Mouse (Mus musculus) olfactory bulb, adult 2 months (tissue): Measurements from ENCODE around the gene Spsb2. TPM values are rescaled to one million over a fixed set of nuclear protein-coding genes. Genes with fewer than 3 reads are reported as not detected.
A peak's percentile ranks its signal among the peaks of the same experiment; 100 is the strongest.

ENCODE experiments used
- H3K27ac ChIP-seq: fragments of 200-500 bp; 2 replicates; pipeline ENCODE4 v1.5.1; 2012; ENCODE audit warnings: low read depth, low read length; ENCODE audit not compliant: insufficient read depth
- H3K4me1 ChIP-seq: fragments of 200-500 bp; 2 replicates; pipeline ENCODE4 v1.6.1; 2012; ENCODE audit warnings: low read length; ENCODE audit not compliant: control insufficient read depth, insufficient read depth
- H3K4me3 ChIP-seq: fragments of 200-500 bp; 2 replicates; pipeline ENCODE4 v1.5.1; 2012; ENCODE audit warnings: mild to moderate bottlenecking, low read depth, low read length, moderate library complexity; ENCODE audit not compliant: insufficient read depth
- CTCF ChIP-seq: fragments of 200-500 bp; IDR thresholded peaks from 2 replicates; pipeline ENCODE4 v1.5.1; 2012; ENCODE audit warnings: low read depth, mild to moderate bottlenecking, low read length, moderate library complexity; ENCODE audit not compliant: insufficient read depth
- POLR2A ChIP-seq: fragments of 200-500 bp; IDR thresholded peaks from 2 replicates; pipeline ENCODE4 v1.6.1; 2012; ENCODE audit warnings: mild to moderate bottlenecking, low read depth, low read length, moderate library complexity; ENCODE audit not compliant: insufficient read depth
- WGBS: fragments of 180-500 bp; shearing (Covaris S2); methylation state at CpG from one replicate; pipeline ENCODE4 v1.1.7; 2018; 5-methylcytosine and 5-hydroxymethylcytosine counted together
- polyA plus RNA-seq: library from polyadenylated mRNA; stranded (reverse); fragments of >200 nt; gene quantifications from 2 replicates; pipeline ENCODE4 v1.2.4, GENCODE M21; 2012; ENCODE audit warnings: low replicate concordance; ENCODE audit not compliant: missing spikeins, insufficient read depth, insufficient read length

The Spsb2 gene
- polyA plus RNA-seq, 1 experiment = not detected

DNA sequence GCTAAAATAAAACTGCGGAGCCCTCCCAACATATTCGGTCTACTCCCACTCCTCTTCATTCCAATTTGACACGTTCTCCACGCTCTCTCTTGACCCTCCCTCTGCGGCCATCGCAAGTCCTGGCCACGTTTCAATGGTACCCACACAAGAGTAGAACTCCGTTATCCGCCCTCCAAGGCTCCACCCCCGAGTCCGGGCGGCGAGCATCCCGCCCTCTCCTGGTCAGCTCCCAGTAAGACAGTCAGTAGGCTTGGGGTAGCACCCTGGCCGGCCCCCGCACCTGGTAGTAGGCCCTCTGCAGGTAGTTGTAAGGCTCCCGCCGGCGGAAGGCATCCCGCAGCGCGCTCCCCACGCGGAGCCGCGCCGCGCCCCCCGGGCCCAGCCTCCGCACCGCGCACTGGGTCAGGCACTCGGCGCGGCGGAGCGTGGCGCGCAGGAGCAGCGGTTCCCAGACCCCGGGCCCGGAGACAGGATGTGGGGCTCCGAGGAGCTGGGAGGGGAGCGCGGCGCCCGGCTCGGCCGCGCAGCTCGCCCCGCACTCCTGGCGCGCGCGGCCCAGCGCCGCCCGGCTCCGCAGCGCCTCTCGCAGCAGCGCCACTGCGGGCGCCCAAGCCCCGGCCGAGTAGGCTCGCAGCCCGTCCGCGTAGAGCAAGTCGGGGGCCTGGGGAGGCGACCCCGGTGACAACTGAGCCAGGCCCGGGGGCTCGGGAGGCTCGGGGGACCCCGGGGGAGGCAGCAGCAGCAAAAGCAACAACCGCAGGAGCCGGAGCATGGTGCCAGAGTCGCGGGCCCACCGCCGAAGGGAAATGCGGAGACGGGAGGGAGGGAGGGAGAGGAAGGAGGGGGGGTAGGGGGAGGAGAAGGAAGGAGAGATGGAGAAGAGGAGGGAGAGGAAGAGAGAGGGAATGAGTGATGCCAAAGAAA is 48.7 kb downstream of the Spsb2 start, which contains the start of gene P3h3:
P3h3 (minus strand) TSS at position 837 of the 924 bp plus-strand sequence.
- TF ChIP-seq CTCF = peak; percentile 78
- peak; percentile 62 for TF ChIP-seq POLR2A
- WGBS = under 1% methylated on average over 86 of the region's 86 CpGs
- Histone ChIP-seq H3K4me1 (peaks cover 52% of the 10 kb centered on the region), H3K4me3 (peak within 1 kb of the TSS; percentile 61), H3K27ac (peak within 1 kb of the TSS; percentile 78)

DNA sequence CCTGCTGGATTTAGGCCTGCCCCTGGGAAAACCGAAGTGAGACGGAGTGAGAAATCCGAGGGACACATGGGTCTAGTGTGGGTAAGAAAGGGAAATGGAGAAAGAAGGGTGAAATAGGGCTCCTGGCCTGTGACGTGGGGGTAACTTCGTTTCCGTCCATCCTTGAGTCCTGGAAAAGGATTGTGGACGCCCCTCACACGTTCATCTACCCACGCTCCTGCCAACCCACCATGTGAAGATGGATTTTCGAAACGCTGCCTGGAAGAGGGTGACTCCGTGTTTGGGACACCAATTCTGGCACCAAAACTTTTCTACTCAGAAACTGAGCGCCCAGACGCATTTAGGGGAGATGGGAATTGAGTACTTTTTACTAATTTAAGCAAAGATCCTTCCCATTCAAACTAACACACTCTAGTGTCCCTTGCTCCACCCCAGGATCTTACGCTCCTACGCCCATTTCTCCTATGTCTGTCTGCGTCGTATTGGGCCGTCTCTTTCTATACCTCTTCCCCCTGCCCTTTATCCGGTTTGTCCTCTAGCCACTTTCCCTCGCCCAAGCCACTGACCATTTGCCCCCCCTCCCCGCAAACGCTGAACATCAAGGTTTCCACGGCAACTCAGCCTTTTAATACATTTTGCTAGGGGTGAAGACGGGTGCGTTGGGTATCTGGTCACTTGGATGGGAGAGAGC is 49.5 kb downstream of the Spsb2 start:
- Histone ChIP-seq H3K4me1 (peaks cover 52% of the 10 kb centered on the region), H3K27ac (no peak overlapping the region), H3K4me3 (peak overlapping the region; percentile 61)
- no peak for TF ChIP-seq CTCF
- no peak for TF ChIP-seq POLR2A
- 16% methylated on average over 26 of the region's 26 CpGs for WGBS

DNA sequence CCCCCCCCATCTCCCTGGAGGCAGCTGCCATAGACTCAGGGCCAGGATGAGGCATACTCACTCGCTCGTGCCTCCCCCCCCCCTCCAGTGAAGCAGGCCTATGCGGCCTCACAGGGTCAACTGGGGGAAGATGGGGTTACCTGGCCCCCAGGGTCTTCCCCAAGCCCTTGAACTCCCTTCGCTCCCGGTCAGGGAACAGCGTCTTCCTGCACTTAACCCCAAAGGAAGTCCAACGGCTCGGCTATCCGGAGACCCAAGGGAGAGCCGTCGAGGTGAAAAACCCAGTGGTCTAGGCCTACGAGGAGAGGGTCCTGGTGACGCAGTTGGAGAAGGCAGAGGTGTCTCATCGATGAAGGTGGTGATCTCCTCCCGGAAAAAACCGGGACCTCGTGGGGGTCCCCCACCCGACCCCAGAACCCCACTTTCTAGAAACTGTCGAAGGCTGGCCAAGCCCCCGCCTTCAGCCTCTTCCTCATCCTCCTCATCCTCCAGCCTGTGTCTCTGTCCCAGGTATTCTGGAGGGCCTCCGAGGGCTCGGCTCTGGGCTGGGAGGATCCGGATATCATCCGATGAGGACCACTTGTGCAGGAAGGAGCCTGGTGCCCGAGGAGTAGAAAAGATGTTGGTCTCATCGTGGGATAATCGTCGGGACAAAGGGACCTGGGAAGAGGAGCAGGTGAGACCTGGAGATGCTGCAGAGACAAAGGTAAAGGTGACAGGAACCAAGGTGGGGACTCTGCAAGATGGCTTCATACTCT is 50.3 kb downstream of the Spsb2 start:
- Histone ChIP-seq H3K27ac (no peak overlapping the region), H3K4me1 (peaks cover 52% of the 10 kb centered on the region), H3K4me3 (no peak overlapping the region)
- whole genome bisulfite sequencing = 77% methylated on average over 28 of the region's 28 CpGs
- TF ChIP-seq POLR2A (no peak), CTCF (no peak)

DNA sequence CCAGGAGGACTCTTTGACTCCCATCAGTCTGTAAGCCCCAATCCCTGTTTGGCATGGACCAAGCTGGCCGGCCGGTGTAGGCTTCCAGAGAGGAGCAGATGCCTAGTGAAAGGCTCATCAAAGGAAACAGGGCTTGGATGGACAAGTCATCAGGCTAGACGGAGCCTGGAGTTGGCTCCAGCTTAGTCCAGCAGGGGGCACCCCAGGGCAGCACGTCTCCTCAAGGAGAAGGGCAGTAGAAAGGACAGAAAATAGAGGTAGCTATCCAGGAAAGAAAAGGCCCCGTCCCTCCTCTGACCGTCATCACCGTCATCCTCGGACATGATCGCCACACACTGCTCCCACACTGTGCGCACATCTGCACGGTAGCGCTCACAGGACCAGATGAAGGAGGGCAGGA is 51.3 kb downstream of the Spsb2 start:
- H3K27ac ChIP-seq = peak overlapping the region; percentile 76
- peaks cover 53% of the 10 kb centered on the region for H3K4me1 ChIP-seq
- peak overlapping the region; percentile 15 for H3K4me3 ChIP-seq

More for the DNA sequence above, 51.3 kb downstream of the Spsb2 start:
- WGBS = 5% methylated on average over 12 of the region's 12 CpGs
- TF ChIP-seq POLR2A = no peak
- peak; percentile 80 for TF ChIP-seq CTCF

Other genes starting within 250 kb of the Spsb2 start
- not detected in 2 replicates for gene C1rb, start 238.4 kb upstream of the Spsb2 start, polyA plus RNA-seq
- gene C1s2, start 172.6 kb upstream of the Spsb2 start, polyA plus RNA-seq = not detected in 2 replicates
- gene Lpcat3, start 145.6 kb upstream of the Spsb2 start, polyA plus RNA-seq = not detected in 2 replicates
- not detected in 2 replicates for gene Emg1, start 96.5 kb upstream of the Spsb2 start, polyA plus RNA-seq
- not detected in 2 replicates for gene Phb2, start 96.3 kb upstream of the Spsb2 start, polyA plus RNA-seq
- not detected in 2 replicates for gene Ptpn6, start 69.9 kb upstream of the Spsb2 start, polyA plus RNA-seq
- gene Grcc10, start 67.3 kb upstream of the Spsb2 start, polyA plus RNA-seq = 1,072 TPM in 1 of 2 replicates, not detected in the other
- not detected in 2 replicates for gene Gm45234, start 52.6 kb upstream of the Spsb2 start, polyA plus RNA-seq
- gene Atn1, start 52.1 kb upstream of the Spsb2 start, polyA plus RNA-seq = not detected in 2 replicates
- gene Eno2, start 39.0 kb upstream of the Spsb2 start, polyA plus RNA-seq = 916 and 939 TPM in 2 replicates
- not detected in 2 replicates for gene Lrrc23, start 28.9 kb upstream of the Spsb2 start, polyA plus RNA-seq
- 644 TPM in 1 of 2 replicates, not detected in the other for gene Tpi1, start 5.6 kb downstream of the Spsb2 start, polyA plus RNA-seq
- gene Usp5, start 20.8 kb downstream of the Spsb2 start, polyA plus RNA-seq = 225 TPM in 1 of 2 replicates, not detected in the other
- not detected in 2 replicates for gene Cdca3, start 20.9 kb downstream of the Spsb2 start, polyA plus RNA-seq
- not detected in 2 replicates for gene Gnb3, start 31.6 kb downstream of the Spsb2 start, polyA plus RNA-seq
- not detected in 2 replicates for gene P3h3, start 49.1 kb downstream of the Spsb2 start, polyA plus RNA-seq
- not detected in 2 replicates for gene Gpr162, start 55.3 kb downstream of the Spsb2 start, polyA plus RNA-seq
- gene Cd4, start 79.6 kb downstream of the Spsb2 start, polyA plus RNA-seq = 395 and 682 TPM in 2 replicates
- gene Lag3, start 103.0 kb downstream of the Spsb2 start, polyA plus RNA-seq = not detected in 2 replicates
- not detected in 2 replicates for gene Ptms, start 111.4 kb downstream of the Spsb2 start, polyA plus RNA-seq
- gene Mlf2, start 122.7 kb downstream of the Spsb2 start, polyA plus RNA-seq = not detected in 2 replicates
- gene Cops7a, start 156.9 kb downstream of the Spsb2 start, polyA plus RNA-seq = 255 TPM in 1 of 2 replicates, not detected in the other
- gene Pianp, start 188.0 kb downstream of the Spsb2 start, polyA plus RNA-seq = not detected in 2 replicates
- 212 TPM in 1 of 2 replicates, not detected in the other for gene Zfp384, start 200.5 kb downstream of the Spsb2 start, polyA plus RNA-seq
- not detected in 2 replicates for gene Ing4, start 231.1 kb downstream of the Spsb2 start, polyA plus RNA-seq
- not detected in 2 replicates for gene Acrbp, start 241.0 kb downstream of the Spsb2 start, polyA plus RNA-seq